Mouse (Mus musculus) forebrain, embryonic 12.5 days (tissue): ENCODE results near the gene Trmt11. TPM values are rescaled to one million over a fixed set of nuclear protein-coding genes. Genes with fewer than 3 reads are reported as not detected.
A peak's percentile ranks its signal among the peaks of the same experiment; 100 is the strongest.
"Not testable (repeated sequence)": the region's sequence is repeated elsewhere in the genome, so short reads cannot be mapped to it uniquely, and the experiment has no call there.

ENCODE experiments used
- ATAC-seq: fragments of 200-750 bp; cut with Nextera tagmentation; 2 replicates; pipeline ENCODE4 v1.8.0; 2017; ENCODE audit warnings: moderate TSS enrichment; ENCODE audit not compliant: low FRiP score
- H3K27ac ChIP-seq: fragments of 300-500 bp; sonication (generic); 2 replicates; pipeline ENCODE4 v1.5.1; 2016; ENCODE audit warnings: mild to moderate bottlenecking
- H3K27me3 ChIP-seq: fragments of 300-500 bp; sonication (generic); 2 replicates; pipeline ENCODE4 v1.6.1; 2016; ENCODE audit warnings: mild to moderate bottlenecking
- H3K36me3 ChIP-seq: fragments of 300-500 bp; sonication (generic); replicated peaks from 2 replicates; pipeline ENCODE4 v1.6.1; 2016; ENCODE audit warnings: mild to moderate bottlenecking
- H3K4me1 ChIP-seq: fragments of 300-500 bp; sonication (generic); 2 replicates; pipeline ENCODE4 v1.6.1; 2016
- H3K4me2 ChIP-seq: fragments of 300-500 bp; sonication (generic); 2 replicates; pipeline ENCODE4 v1.6.1; 2016; ENCODE audit warnings: mild to moderate bottlenecking, moderate library complexity
- H3K4me3 ChIP-seq: fragments of 300-500 bp; sonication (generic); replicated peaks from 2 replicates; pipeline ENCODE4 v1.5.1; 2016; ENCODE audit warnings: mild to moderate bottlenecking
- H3K9ac ChIP-seq: fragments of 300-500 bp; sonication (generic); 2 replicates; pipeline ENCODE4 v1.6.1; 2016; ENCODE audit warnings: mild to moderate bottlenecking
- H3K9me3 ChIP-seq: fragments of 300-500 bp; sonication (generic); 2 replicates; pipeline ENCODE4 v1.6.1; 2016
- WGBS: fragments of 180-500 bp; shearing (Covaris S2); methylation state at CpG from one replicate; pipeline ENCODE4 v1.1.7; 2016; 5-methylcytosine and 5-hydroxymethylcytosine counted together
- polyA plus RNA-seq: library from polyadenylated mRNA; unstranded; fragments of >200 nt; fragmentation: Nextera tagmentation; extraction: Ambion mirVana; gene quantifications from 2 replicates; pipeline ENCODE4 v1.2.1, GENCODE M21; 2016

Trmt11 gene
- polyA plus RNA-seq, 1 experiment from 2014 or later, result 32.5 TPM

- no peak overlapping the region for H3K9ac ChIP-seq
- peaks cover 28% of the 10 kb centered on the region for H3K36me3 ChIP-seq
- H3K4me2 ChIP-seq, result no peak overlapping the region
- no peak for ATAC-seq
- H3K4me1 ChIP-seq, result no peaks in the 10 kb centered on the region
- H3K4me3 ChIP-seq, result no peak overlapping the region
- no peaks in the 10 kb centered on the region for H3K9me3 ChIP-seq
- no peak overlapping the region for H3K27ac ChIP-seq
- 88% methylated on average over 3 of the region's 3 CpGs for WGBS
- H3K27me3 ChIP-seq, result no peaks in the 10 kb centered on the region
Measured at GRCm38 (mm10) chr10:30549974-30550373, 50.6 kb downstream of the Trmt11 start.

- H3K27ac ChIP-seq, result no peak overlapping the region
- H3K4me3 ChIP-seq, result no peak overlapping the region
- H3K4me1 ChIP-seq, result no peaks in the 10 kb centered on the region
- peaks cover 17% of the 10 kb centered on the region for H3K36me3 ChIP-seq
- H3K27me3 ChIP-seq, result no peaks in the 10 kb centered on the region
- no peak overlapping the region for H3K9ac ChIP-seq
- no peak overlapping the region for H3K4me2 ChIP-seq
- ATAC-seq, result peak; percentile 30; the same call in 1 of the 2 replicates
- no peaks in the 10 kb centered on the region for H3K9me3 ChIP-seq
- 92% methylated on average over 5 of the region's 5 CpGs for WGBS
Measured at GRCm38 (mm10) chr10:30538538-30538815, 62.1 kb downstream of the Trmt11 start.

GRCm38 (mm10) chr10:30537734-30538537 is 62.6 kb downstream of the Trmt11 start:
- WGBS, result 76% methylated on average over 10 of the region's 10 CpGs
- peak; percentile 60; the same call in 1 of the 2 replicates for ATAC-seq
- Histone ChIP-seq H3K4me3 (no peak overlapping the region), H3K27me3 (no peaks in the 10 kb centered on the region), H3K4me1 (no peaks in the 10 kb centered on the region), H3K9ac (no peak overlapping the region), H3K4me2 (no peak overlapping the region), H3K36me3 (peaks cover 21% of the 10 kb centered on the region), H3K27ac (no peak overlapping the region), H3K9me3 (no peaks in the 10 kb centered on the region)

- H3K36me3 ChIP-seq, result peaks cover 20% of the 10 kb centered on the region
- ATAC-seq, H3K4me3 ChIP-seq, H3K27me3 ChIP-seq, H3K4me2 ChIP-seq, H3K9me3 ChIP-seq, H3K9ac ChIP-seq, H3K27ac ChIP-seq, H3K4me1 ChIP-seq: not testable (repeated sequence)
- WGBS, result 97% methylated on average over 7 of the region's 7 CpGs
Measured at GRCm38 (mm10) chr10:30535930-30536329, 64.6 kb downstream of the Trmt11 start.

GRCm38 (mm10) chr10:30527122-30527521 is 73.4 kb downstream of the Trmt11 start:
- H3K9ac ChIP-seq, result no peak overlapping the region
- H3K27me3 ChIP-seq, result no peaks in the 10 kb centered on the region
- H3K27ac ChIP-seq, result no peak overlapping the region
- H3K36me3 ChIP-seq, result no peaks in the 10 kb centered on the region; the same call in 1 of the 2 replicates
- no peak overlapping the region for H3K4me2 ChIP-seq
- H3K9me3 ChIP-seq, result no peaks in the 10 kb centered on the region
- WGBS, result 84% methylated on average over 1 of the region's 1 CpGs
- H3K4me1 ChIP-seq, result no peaks in the 10 kb centered on the region
- no peak overlapping the region for H3K4me3 ChIP-seq
- ATAC-seq, result no peak

- Histone ChIP-seq H3K4me1 (no peaks in the 10 kb centered on the region), H3K9me3 (no peaks in the 10 kb centered on the region), H3K27ac (no peak overlapping the region), H3K4me3 (no peak overlapping the region), H3K4me2 (no peak overlapping the region), H3K27me3 (no peaks in the 10 kb centered on the region), H3K36me3 (no peaks in the 10 kb centered on the region), H3K9ac (no peak overlapping the region)
- no peak for ATAC-seq
Measured at GRCm38 (mm10) chr10:30521727-30522126, 78.8 kb downstream of the Trmt11 start.

- Histone ChIP-seq H3K4me2 (no peak overlapping the region), H3K4me1 (no peaks in the 10 kb centered on the region), H3K9ac (no peak overlapping the region), H3K36me3 (no peaks in the 10 kb centered on the region), H3K27ac (no peak overlapping the region), H3K4me3 (no peak overlapping the region), H3K27me3 (no peaks in the 10 kb centered on the region), H3K9me3 (no peaks in the 10 kb centered on the region)
- 96% methylated on average over 5 of the region's 5 CpGs for whole genome bisulfite sequencing
- ATAC-seq, result no peak
Measured at GRCm38 (mm10) chr10:30519143-30519542, 81.4 kb downstream of the Trmt11 start.

GRCm38 (mm10) chr10:30517224-30517623 is 83.3 kb downstream of the Trmt11 start:
- Histone ChIP-seq H3K4me2 (no peak overlapping the region), H3K9me3 (no peaks in the 10 kb centered on the region), H3K4me3 (no peak overlapping the region), H3K27me3 (no peaks in the 10 kb centered on the region), H3K36me3 (no peaks in the 10 kb centered on the region), H3K9ac (no peak overlapping the region), H3K4me1 (no peaks in the 10 kb centered on the region), H3K27ac (no peak overlapping the region)
- WGBS, result 82% methylated on average over 2 of the region's 2 CpGs
- no peak for ATAC-seq

- WGBS, result 80% methylated on average over 3 of the region's 3 CpGs
- Histone ChIP-seq H3K4me3 (no peak overlapping the region), H3K27ac (no peak overlapping the region), H3K27me3 (no peaks in the 10 kb centered on the region), H3K36me3 (no peaks in the 10 kb centered on the region), H3K9ac (no peak overlapping the region), H3K4me2 (no peak overlapping the region), H3K9me3 (no peaks in the 10 kb centered on the region), H3K4me1 (no peaks in the 10 kb centered on the region)
- ATAC-seq, result no peak
Measured at GRCm38 (mm10) chr10:30516771-30517170, 83.8 kb downstream of the Trmt11 start.

- Histone ChIP-seq H3K9me3 (no peaks in the 10 kb centered on the region), H3K27ac (no peak overlapping the region), H3K36me3 (no peaks in the 10 kb centered on the region), H3K27me3 (no peaks in the 10 kb centered on the region), H3K4me2 (no peak overlapping the region), H3K9ac (no peak overlapping the region), H3K4me1 (no peaks in the 10 kb centered on the region), H3K4me3 (no peak overlapping the region)
- ATAC-seq, result no peak
- WGBS, result 86% methylated on average over 2 of the region's 2 CpGs
Measured at GRCm38 (mm10) chr10:30504736-30505135, 95.8 kb downstream of the Trmt11 start.

GRCm38 (mm10) chr10:30503168-30503567 is 97.4 kb downstream of the Trmt11 start:
- H3K27ac ChIP-seq, result no peak overlapping the region
- no peak for ATAC-seq
- no peak overlapping the region for H3K4me3 ChIP-seq
- H3K9me3 ChIP-seq, result no peaks in the 10 kb centered on the region
- no peak overlapping the region for H3K9ac ChIP-seq
- H3K4me2 ChIP-seq, result no peak overlapping the region
- 85% methylated on average over 2 of the region's 2 CpGs for WGBS
- H3K4me1 ChIP-seq, result no peaks in the 10 kb centered on the region
- no peaks in the 10 kb centered on the region for H3K36me3 ChIP-seq
- H3K27me3 ChIP-seq, result no peaks in the 10 kb centered on the region

GRCm38 (mm10) chr10:30502718-30503117 is 97.8 kb downstream of the Trmt11 start:
- no peak for ATAC-seq

GRCm38 (mm10) chr10:30498223-30498622 is 102.3 kb downstream of the Trmt11 start:
- H3K27ac ChIP-seq, H3K4me3 ChIP-seq, H3K9ac ChIP-seq, H3K4me2 ChIP-seq, H3K9me3 ChIP-seq, H3K4me1 ChIP-seq, ATAC-seq, H3K27me3 ChIP-seq, H3K36me3 ChIP-seq: not testable (repeated sequence)
- WGBS, result 84% methylated on average over 19 of the region's 19 CpGs

More at GRCm38 (mm10) chr10:30502718-30503117, 97.8 kb downstream of the Trmt11 start:
- H3K27me3 ChIP-seq, result no peaks in the 10 kb centered on the region
- H3K4me2 ChIP-seq, result no peak overlapping the region
- H3K36me3 ChIP-seq, result no peaks in the 10 kb centered on the region
- 82% methylated on average over 1 of the region's 1 CpGs for WGBS
- H3K9me3 ChIP-seq, result no peaks in the 10 kb centered on the region
- no peak overlapping the region for H3K4me3 ChIP-seq
- H3K27ac ChIP-seq, result no peak overlapping the region
- no peaks in the 10 kb centered on the region for H3K4me1 ChIP-seq
- no peak overlapping the region for H3K9ac ChIP-seq
